Mouse (Mus musculus) midbrain, embryonic 10.5 days (tissue): Measurements from ENCODE around the gene Chst7. TPM values are rescaled to one million over a fixed set of nuclear protein-coding genes. Genes with fewer than 3 reads are reported as not detected.

ENCODE experiments used
- polyA plus RNA-seq: library from polyadenylated mRNA; unstranded; fragments of >200 nt; fragmentation: Nextera tagmentation; extraction: Ambion mirVana; gene quantifications from 2 replicates; pipeline ENCODE4 v1.2.1, GENCODE M21; 2016

The Chst7 gene
- polyA plus RNA-seq, 1 experiment from 2014 or later = 4.4 TPM

Other genes with a start within 250 kb of the Chst7 start
- 0.84 and 1.2 TPM in 2 replicates for gene Slc9a7, start 232.2 kb downstream of the Chst7 start, polyA plus RNA-seq